Mouse (Mus musculus) CH12.LX (cell line): ENCODE measurements around the gene Fads3. TPM values are rescaled to one million over a fixed set of nuclear protein-coding genes. Genes with fewer than 3 reads are reported as not detected.

Source experiments
- DNase-seq: peaks from one replicate; pipeline ENCODE4 v3.0.0-alpha.2; 2013; ENCODE audit errors: extremely low read depth
- H3K27ac ChIP-seq: 2 replicates; pipeline ENCODE4 v1.5.1; 2012; ENCODE audit warnings: low read depth, mild to moderate bottlenecking, control low read depth, moderate library complexity; ENCODE audit not compliant: insufficient read depth
- H3K27me3 ChIP-seq: replicated peaks from 2 replicates; pipeline ENCODE3; 2012; ENCODE audit warnings: inconsistent platforms
- H3K36me3 ChIP-seq, 2 experiments: replicated peaks in 1 of 2; 2 replicates each; pipeline versions ENCODE3 to v1.6.1; 2012; ENCODE audit warnings: inconsistent platforms in 1 of 2, low read length in 1 of 2, mild to moderate bottlenecking in 1 of 2, mixed read lengths in 1 of 2, moderate library complexity in 1 of 2; ENCODE audit not compliant: control insufficient read depth in 1 of 2, insufficient read depth in 1 of 2
- H3K4me1 ChIP-seq, 2 experiments: 2 replicates each; pipeline ENCODE4 v1.6.1; 2012; ENCODE audit warnings: inconsistent platforms in 1 of 2, moderate library complexity in 1 of 2; ENCODE audit not compliant: insufficient read depth in 2 of 2, control insufficient read depth in 1 of 2
- H3K4me2 ChIP-seq: 2 replicates; pipeline ENCODE4 v1.6.1; 2012; ENCODE audit warnings: low read depth, mild to moderate bottlenecking, control low read depth; ENCODE audit not compliant: poor library complexity, insufficient read depth, severe bottlenecking
- H3K4me3 ChIP-seq, 3 experiments: fragments of 150-350 bp in 1 of 3; sonication (generic) in 1 of 3; replicated peaks in 1 of 3; 2 replicates each; pipeline versions ENCODE3 to v1.5.1; 2011 to 2012; ENCODE audit warnings: low read depth in 2 of 3, low read length in 2 of 3, mild to moderate bottlenecking in 2 of 3, moderate library complexity in 2 of 3, control low read depth in 1 of 3, improper control_type of control experiment in 1 of 3, inconsistent platforms in 1 of 3, mixed read lengths in 1 of 3; ENCODE audit not compliant: poor library complexity in 1 of 3
- H3K79me2 ChIP-seq: replicated peaks from 2 replicates; pipeline ENCODE4 v1.6.1; 2012; ENCODE audit warnings: mild to moderate bottlenecking, moderate library complexity; ENCODE audit not compliant: control insufficient read depth, poor library complexity, insufficient read depth, severe bottlenecking; ENCODE audit errors: extremely low read depth
- H3K9ac ChIP-seq: 2 replicates; pipeline ENCODE4 v1.6.1; 2012; ENCODE audit warnings: low read depth, mild to moderate bottlenecking, control low read depth, moderate library complexity; ENCODE audit not compliant: insufficient read depth
- H3K9me3 ChIP-seq: replicated peaks from 2 replicates; pipeline ENCODE3; 2012; ENCODE audit warnings: low read length, inconsistent platforms, mixed read lengths
- CHD2 ChIP-seq: IDR thresholded peaks from 2 replicates; pipeline ENCODE4 v1.6.1; 2011; ENCODE audit warnings: low read length, improper control_type of control experiment
- CTCF ChIP-seq, 2 experiments: IDR thresholded peaks in 1 of 2; conservative IDR thresholded peaks in 1 of 2; 2 replicates each; pipeline ENCODE4 v1.5.1; 2011 to 2012; ENCODE audit warnings: low read depth in 2 of 2, low read length in 2 of 2, improper control_type of control experiment in 1 of 2, inconsistent platforms in 1 of 2, mild to moderate bottlenecking in 1 of 2, moderate library complexity in 1 of 2
- GABPA ChIP-seq: IDR thresholded peaks from 2 replicates; pipeline ENCODE4 v1.6.1; 2012; ENCODE audit warnings: low read depth, low read length, improper control_type of control experiment, inconsistent platforms; ENCODE audit not compliant: insufficient replicate concordance
- KAT2A ChIP-seq: IDR thresholded peaks from 2 replicates; pipeline ENCODE4 v1.6.1; 2012; ENCODE audit warnings: low read length, improper control_type of control experiment, inconsistent platforms; ENCODE audit not compliant: insufficient replicate concordance
- MAX ChIP-seq: IDR thresholded peaks from 2 replicates; pipeline ENCODE4 v1.6.1; 2011; ENCODE audit warnings: low read length, improper control_type of control experiment
- NRF1 ChIP-seq: IDR thresholded peaks from 2 replicates; pipeline ENCODE4 v1.6.1; 2014; ENCODE audit warnings: low read depth, mild to moderate bottlenecking, inconsistent platforms, low read length, improper control_type of control experiment, moderate library complexity
- POLR2A ChIP-seq: IDR thresholded peaks from 2 replicates; pipeline ENCODE4 v1.6.1; 2011; ENCODE audit warnings: low read depth, mild to moderate bottlenecking, improper control_type of control experiment, low read length
- POLR2AphosphoS2 ChIP-seq: IDR thresholded peaks from 2 replicates; pipeline ENCODE4 v1.6.1; 2011; ENCODE audit warnings: low read depth, low read length, improper control_type of control experiment
- RAD21 ChIP-seq: IDR thresholded peaks from 2 replicates; pipeline ENCODE4 v1.6.1; 2011; ENCODE audit warnings: low read depth, mild to moderate bottlenecking, low read length, improper control_type of control experiment, moderate library complexity
- SMC3 ChIP-seq: IDR thresholded peaks from 2 replicates; pipeline ENCODE4 v1.6.1; 2011; ENCODE audit warnings: low read depth, low read length, improper control_type of control experiment
- TBP ChIP-seq: conservative IDR thresholded peaks from 2 replicates; pipeline ENCODE4 v1.6.1; 2011; ENCODE audit warnings: low read depth, low read length, improper control_type of control experiment
- ZC3H11A ChIP-seq: IDR thresholded peaks from 2 replicates; pipeline ENCODE4 v1.6.1; 2012; ENCODE audit warnings: low read depth, mild to moderate bottlenecking, inconsistent platforms, low read length, improper control_type of control experiment
- ZKSCAN1 ChIP-seq: IDR thresholded peaks from 2 replicates; pipeline ENCODE4 v1.6.1; 2012; ENCODE audit warnings: low read depth, inconsistent platforms, low read length, improper control_type of control experiment, borderline replicate concordance
- ZMIZ1 ChIP-seq: IDR thresholded peaks from 2 replicates; pipeline ENCODE4 v1.6.1; 2012; ENCODE audit warnings: low read depth, mild to moderate bottlenecking, inconsistent platforms, low read length, improper control_type of control experiment
- dilution Hi-C: fragments of 300-500 bp; cut with MboI; formaldehyde crosslinking; loops from 2 replicates; pipeline ENCODE4 v1.14.3; 2020; ENCODE audit warnings: low sequenced_read_pairs; ENCODE audit not compliant: extremely low pct_unique_long_range_greater_than_20kb, extremely low pct_ligation_motif_present
- in situ Hi-C: fragments of 300-500 bp; cut with MboI; formaldehyde crosslinking; loops from 3 replicates; pipeline ENCODE4 v1.14.3; 2019; ENCODE audit warnings: low sequenced_read_pairs, low pct_ligation_motif_present, low pct_unique_long_range_greater_than_20kb, mixed read lengths
- polyA plus RNA-seq: library from polyadenylated mRNA; unstranded; fragments of >175 nt; gene quantifications from 2 replicates; pipeline ENCODE4 v1.2.1, GENCODE M21; 2012; ENCODE audit warnings: low read depth; ENCODE audit not compliant: insufficient read length
- total RNA-seq, 2 experiments: library from RNA; depleted of rRNA; stranded (reverse); fragments of 300-350 nt in 1 of 2; fragments of >200 nt in 1 of 2; gene quantifications; 2 replicates each; pipeline ENCODE4 v1.2.3; 2012 to 2014

Gene Fads3
- total and polyA plus RNA-seq, 3 experiments, result 0.29 to 1.1 TPM; not detected in 1

DNA sequence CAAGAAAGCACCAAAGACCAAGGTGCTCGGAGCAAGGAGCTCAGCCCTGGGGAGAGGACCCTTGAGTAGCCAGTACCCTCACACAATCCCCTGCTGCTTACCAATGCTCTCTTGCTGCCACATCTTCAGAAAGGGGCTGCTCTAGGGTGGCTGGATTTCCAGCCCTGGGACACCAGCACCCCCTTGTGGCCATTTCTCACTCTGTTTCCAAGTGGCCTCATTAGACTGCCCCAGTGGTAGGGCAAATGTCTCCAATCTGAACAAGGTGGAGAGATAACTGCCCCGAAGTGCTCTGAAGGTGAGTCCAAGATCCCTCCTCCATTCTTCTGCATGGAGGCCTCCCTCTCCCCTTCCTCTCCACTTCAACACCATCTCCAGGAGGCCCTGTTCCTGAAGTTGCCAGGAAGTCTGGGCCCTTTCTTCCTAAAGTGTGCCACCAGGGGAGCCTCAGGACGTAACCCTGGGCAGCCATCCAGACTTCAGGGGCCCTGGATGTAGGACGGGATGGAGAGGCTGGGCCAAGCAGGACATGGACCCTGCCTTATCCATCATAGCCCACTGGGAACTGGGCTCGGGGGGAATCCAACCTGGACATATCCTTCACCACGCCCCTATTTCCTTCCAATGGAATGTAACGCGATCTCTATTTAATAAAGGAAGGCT, 6.5 kb upstream of the Fads3 start:
- H3K27ac ChIP-seq, result no peak overlapping the region
- no peak overlapping the region for H3K9ac ChIP-seq
- peaks cover 48% of the 10 kb centered on the region for H3K27me3 ChIP-seq
- dilution Hi-C loops, result no loop called here
- H3K4me1 ChIP-seq, result no peaks in the 10 kb centered on the region
- H3K36me3 ChIP-seq, result no peaks in the 10 kb centered on the region
- in situ Hi-C loops, result loop anchor here (5.0 to 10.0 kb wide), 3 partner anchors 43 to 170 kb away; partner anchors contain the start of genes Fen1 and Tmem258
- no peaks in the 10 kb centered on the region for H3K79me2 ChIP-seq
- peak; percentile 77 for DNase-seq
- TF ChIP-seq CTCF (conservative IDR thresholded peaks at IDR 0.05 in 1 of 2, IDR thresholded peaks at IDR 0.05 in 1 of 2; ENCODE audit: low read depth in 2 of 2, low read length in 2 of 2), result peak; percentile 69 to 94
- no peak for TF ChIP-seq ZKSCAN1
- no peak for TF ChIP-seq TBP
- no peak for TF ChIP-seq POLR2A
- peak; percentile 25; the same call in 1 of the 2 replicates for TF ChIP-seq ZC3H11A
- no peak for TF ChIP-seq POLR2AphosphoS2
- TF ChIP-seq MAX, result no peak
- peak; percentile 89 for TF ChIP-seq SMC3
- peak; percentile 89 for TF ChIP-seq RAD21
- no peak overlapping the region for H3K4me3 ChIP-seq
- no peak overlapping the region for H3K4me2 ChIP-seq
- no peaks in the 10 kb centered on the region for H3K9me3 ChIP-seq

- Histone ChIP-seq H3K79me2 (no peaks in the 10 kb centered on the region), H3K36me3 (no peaks in the 10 kb centered on the region), H3K4me2 (no peak overlapping the region), H3K4me3 (no peak overlapping the region), H3K27me3 (peaks cover 26% of the 10 kb centered on the region), H3K9me3 (peaks cover 4% of the 10 kb centered on the region), H3K4me1 (no peaks in the 10 kb centered on the region), H3K27ac (no peak overlapping the region), H3K9ac (no peak overlapping the region)
- DNase-seq, result no peak
- in situ Hi-C loops, result loop anchor here (5.0 to 10.0 kb wide), 2 partner anchors 125 to 167 kb away; partner anchors contain the start of genes Fen1 and Tmem258
- TF ChIP-seq CTCF (conservative IDR thresholded peaks at IDR 0.05 in 1 of 2, IDR thresholded peaks at IDR 0.05 in 1 of 2; ENCODE audit: low read depth in 2 of 2, low read length in 2 of 2), result no peak
- TF ChIP-seq CHD2, result no peak
- no peak for TF ChIP-seq NRF1
- TF ChIP-seq POLR2A, result no peak
- TF ChIP-seq ZMIZ1, result no peak
- TF ChIP-seq MAX, result no peak
- TF ChIP-seq GABPA, result no peak
- TF ChIP-seq KAT2A, result no peak
- dilution Hi-C loops, result no loop called here
Measured at GRCm38 (mm10) chr19:10037534-10037933, 3.8 kb upstream of the Fads3 start.
